Mouse (Mus musculus) gonadal fat pad, adult 2 months (tissue): ENCODE measurements around the gene Dnajb6. TPM values are rescaled to one million over a fixed set of nuclear protein-coding genes. Genes with fewer than 3 reads are reported as not detected.
"Not testable (repeated sequence)": the region's sequence is repeated elsewhere in the genome, so short reads cannot be mapped to it uniquely, and the experiment has no call there.

Source experiments
- DNase-seq: peaks from one replicate; pipeline ENCODE4 v3.0.0-alpha.2; 2012; ENCODE audit warnings: low read depth
- polyA plus RNA-seq: library from polyadenylated mRNA; depleted of rRNA; stranded (reverse); fragments of >200 nt; gene quantifications from 2 replicates; pipeline ENCODE4 v1.2.3, GENCODE M21; 2012

Dnajb6 gene
- polyA plus RNA-seq, 1 experiment, result 21.2 TPM

DNA sequence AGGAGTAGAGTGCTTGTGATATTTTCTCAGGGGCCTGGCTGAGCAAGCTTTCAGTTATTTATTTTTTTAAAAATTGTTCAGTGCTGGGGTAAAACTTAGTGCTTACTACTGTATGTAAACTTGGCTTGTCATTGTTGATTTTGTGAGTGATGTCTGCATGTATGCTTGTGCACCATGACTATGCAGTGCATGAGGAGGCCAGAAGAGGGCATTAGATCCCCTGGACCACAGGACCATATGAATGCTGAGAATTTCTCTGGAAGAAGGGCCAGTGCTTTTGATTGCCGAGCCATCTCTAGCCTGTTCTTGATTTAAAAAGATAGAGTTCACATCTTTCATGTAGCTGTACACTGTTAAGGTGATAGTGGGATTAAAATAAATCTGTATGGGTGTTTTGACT, 35.4 kb downstream of the Dnajb6 start:
- DNase-seq, result no peak

DNA sequence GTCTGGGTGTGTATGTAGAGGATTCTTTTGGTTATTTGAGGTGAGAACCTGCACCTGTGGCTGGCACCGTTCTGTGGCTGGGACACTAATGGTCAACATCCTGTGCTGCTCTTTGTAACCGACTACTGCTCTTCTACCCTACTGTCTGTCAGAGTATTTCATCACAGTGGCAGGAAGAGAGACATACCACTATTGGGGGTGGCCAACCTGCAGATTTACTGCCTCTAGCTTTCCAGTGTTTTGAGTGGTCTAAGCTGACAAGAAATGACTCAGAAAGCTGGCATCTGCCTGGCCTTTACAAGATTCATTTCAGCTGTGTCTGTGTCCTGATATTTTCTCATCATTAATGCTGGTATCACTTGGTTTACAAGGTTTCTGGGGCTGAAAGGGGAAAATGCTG, 36.5 kb downstream of the Dnajb6 start:
- no peak for DNase-seq

DNA sequence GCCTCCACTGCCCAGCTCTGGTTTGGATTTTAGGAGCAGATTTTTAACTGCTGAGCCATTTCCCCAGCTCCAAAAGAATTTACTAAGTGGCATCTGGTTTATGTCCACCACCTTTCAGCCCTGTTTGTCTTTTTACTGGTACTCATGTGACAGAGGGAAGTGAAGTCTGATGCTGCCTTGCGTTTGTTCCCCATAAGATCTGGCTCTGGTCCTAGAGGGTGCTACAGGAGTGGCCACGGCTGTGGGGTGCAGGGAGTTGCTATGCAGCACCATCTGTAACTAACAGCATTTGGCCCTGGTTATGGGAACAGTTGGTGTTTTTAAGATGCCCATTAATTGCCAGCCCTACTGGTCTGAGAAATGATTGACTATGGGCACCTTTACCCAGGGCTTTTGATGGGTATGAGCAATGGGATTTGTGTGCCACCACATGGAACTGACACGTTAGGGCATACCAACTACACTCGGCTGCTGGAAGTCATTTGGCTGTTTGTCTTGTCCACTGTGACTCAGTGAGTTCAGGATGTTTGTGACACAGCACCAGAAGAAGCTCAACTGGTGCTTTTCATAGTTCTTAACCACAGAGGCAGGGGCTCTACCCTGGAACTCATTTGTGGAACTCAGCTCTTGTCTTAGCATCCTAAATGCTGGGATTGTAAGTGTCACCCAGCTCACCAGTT, 37.3 kb downstream of the Dnajb6 start:
- DNase-seq, result no peak

- no peak for DNase-seq
Measured at GRCm38 (mm10) chr5:29773460-29774150, 38.1 kb downstream of the Dnajb6 start.

GRCm38 (mm10) chr5:29775437-29775836, 39.9 kb downstream of the Dnajb6 start:
- no peak for DNase-seq

DNA sequence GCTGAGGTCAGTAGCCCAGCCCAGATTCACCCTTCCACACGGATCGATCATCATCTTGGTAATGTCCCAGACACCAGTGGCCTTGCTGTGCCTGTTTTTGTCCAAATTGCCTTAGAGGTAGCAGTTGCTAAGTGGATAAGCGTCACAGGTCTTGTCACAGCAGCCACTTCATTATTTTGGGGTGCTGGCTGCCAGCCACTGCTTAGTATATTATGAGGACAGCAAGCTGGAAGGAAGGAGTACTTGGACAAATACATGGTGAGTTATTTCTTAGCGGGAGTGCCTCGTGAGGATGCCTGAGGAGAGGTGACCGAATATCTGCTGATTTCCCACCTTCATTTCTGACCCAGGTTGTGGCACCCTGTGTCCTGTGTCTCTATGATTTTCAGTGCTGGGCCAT, 42.5 kb downstream of the Dnajb6 start:
- DNase-seq, result no peak

GRCm38 (mm10) chr5:29779733-29780132, 44.2 kb downstream of the Dnajb6 start:
- not testable (repeated sequence) for DNase-seq

GRCm38 (mm10) chr5:29782261-29782660, 46.8 kb downstream of the Dnajb6 start:
- no peak for DNase-seq

GRCm38 (mm10) chr5:29784906-29785305, 49.4 kb downstream of the Dnajb6 start:
- DNase-seq, result not testable (repeated sequence)

GRCm38 (mm10) chr5:29785953-29786352, 50.5 kb downstream of the Dnajb6 start:
- DNase-seq, result not testable (repeated sequence)

DNA sequence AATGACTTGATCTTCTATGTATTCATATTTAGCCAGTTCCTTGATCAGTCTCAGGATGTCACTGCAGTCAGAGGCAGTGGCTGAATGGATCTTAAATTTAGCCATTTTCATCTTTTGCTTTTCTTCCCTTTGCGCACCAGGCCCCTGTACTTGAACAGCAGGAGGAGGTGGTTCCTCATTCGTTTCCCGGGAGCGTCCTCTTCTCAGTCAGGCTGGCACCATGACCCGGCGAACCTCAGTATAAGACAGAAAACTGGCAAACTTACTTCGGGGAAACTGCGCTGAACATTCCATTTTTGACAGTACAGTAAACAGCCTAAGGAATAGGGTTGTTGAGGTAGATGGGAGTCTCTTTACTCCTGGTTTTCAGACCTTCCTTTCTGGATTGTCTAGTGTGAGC, 59.4 kb downstream of the Dnajb6 start:
- not testable (repeated sequence) for DNase-seq

DNA sequence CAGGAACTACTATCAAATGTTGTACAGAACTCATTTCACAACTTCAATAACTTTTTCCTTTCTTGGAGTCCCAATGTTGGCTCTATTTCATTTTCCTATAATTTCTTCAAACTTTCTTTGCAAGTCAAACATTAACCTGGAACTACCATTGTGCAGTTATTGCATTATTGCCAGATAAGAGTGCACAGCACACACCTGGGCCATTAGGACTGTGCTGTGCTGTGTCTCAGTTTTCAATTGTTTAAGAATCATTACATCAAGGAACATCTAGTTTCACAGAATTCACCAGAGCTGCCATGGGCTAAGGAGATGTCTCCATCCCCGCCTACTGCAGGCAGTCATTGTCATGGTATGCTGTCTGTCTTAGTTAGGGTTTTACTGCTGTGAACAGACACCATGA, 73.5 kb downstream of the Dnajb6 start:
- no peak for DNase-seq

- DNase-seq, result not testable (repeated sequence)
Measured at GRCm38 (mm10) chr5:29811377-29811921, 76.0 kb downstream of the Dnajb6 start.

DNA sequence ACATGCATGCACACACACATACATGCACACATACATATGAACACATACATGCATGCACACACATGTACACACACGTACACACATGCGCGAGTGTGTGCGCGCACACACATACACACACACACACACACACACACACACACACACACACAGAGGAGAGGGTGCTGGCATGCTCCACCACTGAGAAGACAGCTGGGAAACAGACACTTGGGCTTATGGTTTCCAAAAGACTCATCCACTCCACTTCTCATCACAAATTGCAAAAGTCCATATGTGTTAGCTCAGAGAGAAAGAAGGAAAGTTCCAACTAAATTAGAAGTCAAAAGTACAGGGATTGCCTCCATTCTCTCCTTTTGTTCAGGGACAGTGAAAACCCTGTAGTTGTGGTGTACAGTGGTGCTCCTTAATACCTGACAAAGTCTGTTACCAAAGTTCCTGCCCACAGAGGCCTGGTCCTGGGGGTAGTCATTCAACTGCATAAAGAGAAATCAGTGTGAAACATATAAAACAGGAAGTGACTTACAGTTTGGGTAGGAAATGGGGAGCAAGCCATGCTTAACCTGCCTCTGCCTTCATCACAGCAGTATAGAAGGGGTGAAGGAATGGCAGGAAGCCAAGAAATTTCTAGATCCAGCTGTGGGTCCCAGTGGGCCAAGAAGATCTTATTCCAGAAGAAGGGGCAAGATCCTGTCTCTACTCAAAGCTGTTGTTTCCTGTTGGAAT, 81.2 kb downstream of the Dnajb6 start:
- no peak for DNase-seq

GRCm38 (mm10) chr5:29817400-29817799, 81.9 kb downstream of the Dnajb6 start:
- no peak for DNase-seq

DNA sequence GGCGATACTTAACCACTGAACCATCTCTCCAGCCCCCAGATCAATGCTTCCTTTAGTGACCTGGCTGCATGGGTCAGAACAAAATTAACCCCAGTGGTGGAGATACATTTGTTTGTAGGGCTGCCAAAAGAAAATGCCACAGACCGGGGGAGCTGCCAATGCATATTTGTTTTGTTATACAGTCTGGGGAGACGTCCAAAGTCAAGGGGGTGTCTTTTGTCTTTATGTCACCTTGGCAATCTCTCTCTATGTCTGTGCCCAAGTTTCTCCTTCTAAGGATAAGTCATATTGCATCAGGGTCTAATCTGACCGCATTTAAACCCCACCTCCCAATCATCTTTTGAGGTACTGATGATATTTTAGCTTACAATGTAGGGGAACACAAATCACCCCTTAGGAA, 82.8 kb downstream of the Dnajb6 start:
- DNase-seq, result no peak

DNA sequence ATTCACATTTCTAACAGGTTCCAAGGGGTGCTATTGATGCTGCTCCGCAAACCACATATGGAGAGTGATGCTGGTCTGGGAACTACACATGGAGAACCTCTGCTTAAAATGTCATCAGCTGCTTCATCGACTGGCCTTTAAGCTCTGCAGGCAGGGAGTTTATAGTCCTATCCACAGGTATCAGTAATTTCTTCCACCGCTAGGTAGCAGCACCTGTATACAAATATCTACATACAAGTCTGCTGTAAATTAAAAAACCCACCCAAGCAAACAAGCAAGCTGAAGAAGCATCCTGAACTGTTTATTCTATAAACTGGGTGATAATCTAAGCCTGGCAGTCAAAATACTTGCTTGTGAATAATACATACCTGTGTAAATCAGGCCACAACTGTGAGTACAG, 89.3 kb downstream of the Dnajb6 start:
- DNase-seq, result no peak

GRCm38 (mm10) chr5:29826780-29827179, 91.3 kb downstream of the Dnajb6 start:
- no peak for DNase-seq

GRCm38 (mm10) chr5:29842444-29843166, 107.1 kb downstream of the Dnajb6 start:
- peak; percentile 20 for DNase-seq

DNA sequence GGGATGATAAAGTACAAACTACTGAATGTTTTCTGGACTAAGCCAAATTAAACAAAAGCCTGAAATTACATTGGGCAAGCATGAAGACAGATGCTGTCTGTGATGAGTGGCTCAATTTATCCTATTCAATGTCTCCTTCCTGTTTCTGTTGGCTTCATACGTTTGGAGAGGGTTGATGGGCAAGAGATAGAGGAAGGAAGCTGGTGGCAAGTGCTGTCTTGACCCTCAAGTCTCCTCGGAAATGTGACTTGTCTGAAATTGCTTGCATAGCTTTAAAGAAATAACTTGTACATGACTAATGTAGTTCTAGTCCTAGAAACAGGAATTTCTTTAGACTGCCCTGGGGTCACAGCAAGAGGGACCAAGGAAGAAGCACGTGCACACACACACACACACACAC, 109.5 kb downstream of the Dnajb6 start:
- peak; percentile 24 for DNase-seq

- DNase-seq, result no peak
Measured at GRCm38 (mm10) chr5:29847494-29847893, 112.0 kb downstream of the Dnajb6 start.

DNA sequence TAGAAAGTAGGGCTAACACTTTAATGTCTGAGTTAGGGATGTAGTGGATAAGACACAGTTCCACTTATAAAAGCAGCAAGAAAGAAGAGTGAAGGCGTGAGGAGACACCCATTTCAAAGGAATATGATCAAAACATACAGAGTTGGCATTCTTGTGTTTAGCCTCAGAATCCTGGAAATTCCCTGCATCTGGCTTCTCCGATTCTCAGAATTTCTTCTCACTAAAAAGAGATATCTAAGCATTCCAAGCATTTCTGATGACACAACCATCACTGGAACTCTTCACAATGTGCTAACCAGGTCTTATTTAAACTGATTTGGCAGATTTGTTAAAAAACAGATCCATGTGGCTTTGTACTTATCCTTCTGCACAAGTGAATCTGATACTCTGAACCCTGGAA, 112.6 kb downstream of the Dnajb6 start:
- no peak for DNase-seq
